Mouse (Mus musculus): ENCODE measurements around the gene Trpm3.

DNA sequence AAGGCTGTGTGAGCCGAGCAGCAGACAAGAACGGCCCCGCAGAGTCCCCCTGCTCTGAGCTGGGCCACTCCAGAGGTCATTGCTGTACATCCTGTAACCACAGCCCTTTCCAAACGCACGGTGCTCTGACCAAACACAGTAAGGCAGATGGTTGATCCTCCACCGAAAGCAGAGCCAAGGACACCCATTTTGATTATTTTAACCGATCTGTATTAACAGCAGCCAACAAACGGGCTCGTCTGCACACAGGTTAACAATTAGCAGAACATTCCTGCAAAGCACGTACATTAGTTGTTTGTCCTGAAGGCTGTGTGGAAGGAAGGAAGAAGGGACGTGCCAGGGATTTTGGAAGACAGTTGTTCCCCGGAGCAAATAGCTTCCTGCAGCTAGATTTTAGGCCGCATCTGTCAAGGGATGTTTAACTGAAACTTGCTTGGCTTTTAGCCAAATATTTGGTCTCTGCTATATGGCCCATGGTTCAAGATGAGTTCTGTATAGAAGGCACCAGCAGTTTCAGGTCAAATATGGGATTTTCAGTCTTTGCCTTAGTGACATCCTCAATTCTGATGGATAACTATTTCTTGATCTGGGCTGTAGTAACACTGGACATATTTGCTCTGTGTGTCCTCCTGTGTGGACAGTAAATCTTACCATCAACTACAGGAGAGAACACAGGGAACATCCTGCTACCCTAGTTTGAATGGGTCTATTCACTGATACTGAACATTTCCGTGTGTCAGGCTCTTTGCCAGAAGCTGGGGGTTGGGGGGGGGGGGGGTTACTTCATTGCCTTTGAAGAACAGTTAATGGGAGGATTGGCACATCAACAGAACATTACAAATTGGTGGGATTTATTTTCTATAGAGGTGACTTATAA lies 800.2 kb downstream of the Trpm3 start:
- TF ChIP-seq FLI1 (IDR thresholded peaks at IDR 0.05; ENCODE audit: low read length) (no peak), GATA1 (IDR thresholded peaks at IDR 0.05; ENCODE audit: borderline replicate concordance, low read length) (no peak)
